Mouse (Mus musculus): ENCODE results near the gene Mybpc1.
"Not testable (repeated sequence)": the region's sequence is repeated elsewhere in the genome, so short reads cannot be mapped to it uniquely, and the experiment has no call there.

Gene Mybpc1

GRCm38 (mm10) chr10:88550225-88550624 lies 54.7 kb downstream of the Mybpc1 start:
- DNase-seq (ENCODE audit: low spot score) = no peak

- DNase-seq (ENCODE audit: low spot score) = no peak
Measured at GRCm38 (mm10) chr10:88547635-88548034, 57.3 kb downstream of the Mybpc1 start.

- DNase-seq (ENCODE audit: low spot score) = no peak
Measured at GRCm38 (mm10) chr10:88530631-88531030, 74.3 kb downstream of the Mybpc1 start.

GRCm38 (mm10) chr10:88524016-88524415 lies 80.9 kb downstream of the Mybpc1 start:
- no peak for DNase-seq (ENCODE audit: low spot score)

- DNase-seq (ENCODE audit: low spot score) = no peak
Measured at GRCm38 (mm10) chr10:88523212-88523611, 81.7 kb downstream of the Mybpc1 start.

GRCm38 (mm10) chr10:88522795-88523194 lies 82.2 kb downstream of the Mybpc1 start:
- DNase-seq (ENCODE audit: low spot score) = no peak

GRCm38 (mm10) chr10:88515049-88515448 lies 89.9 kb downstream of the Mybpc1 start:
- not testable (repeated sequence) for DNase-seq (ENCODE audit: low spot score)

- DNase-seq (ENCODE audit: low spot score) = no peak
Measured at GRCm38 (mm10) chr10:88514495-88514894, 90.5 kb downstream of the Mybpc1 start.

GRCm38 (mm10) chr10:88513574-88514135 lies 91.3 kb downstream of the Mybpc1 start:
- no peak for DNase-seq (ENCODE audit: low spot score)

- DNase-seq (ENCODE audit: low spot score) = no peak
Measured at GRCm38 (mm10) chr10:88511355-88511754, 93.6 kb downstream of the Mybpc1 start.

- no peak for DNase-seq (ENCODE audit: low spot score)
Measured at GRCm38 (mm10) chr10:88510503-88511271, 94.3 kb downstream of the Mybpc1 start.

- DNase-seq (ENCODE audit: low spot score) = no peak
Measured at GRCm38 (mm10) chr10:88507691-88508143, 97.2 kb downstream of the Mybpc1 start.

- DNase-seq (ENCODE audit: low spot score) = no peak
Measured at GRCm38 (mm10) chr10:88505256-88505655, 99.7 kb downstream of the Mybpc1 start.

- no peak for DNase-seq (ENCODE audit: low spot score)
Measured at GRCm38 (mm10) chr10:88504481-88504880, 100.5 kb downstream of the Mybpc1 start.

- DNase-seq (ENCODE audit: low spot score) = peak; percentile 64
Measured at GRCm38 (mm10) chr10:88503421-88504314, 101.3 kb downstream of the Mybpc1 start, which contains the start of gene Chpt1. Gene Chpt1 (minus strand): TSS chr10:88504073.

- DNase-seq (ENCODE audit: low spot score) = no peak
Measured at GRCm38 (mm10) chr10:88502919-88503318, 102.0 kb downstream of the Mybpc1 start.

GRCm38 (mm10) chr10:88501886-88502765 lies 102.8 kb downstream of the Mybpc1 start:
- no peak for DNase-seq (ENCODE audit: low spot score)

- DNase-seq (ENCODE audit: low spot score) = no peak
Measured at GRCm38 (mm10) chr10:88501370-88501769, 103.6 kb downstream of the Mybpc1 start.

GRCm38 (mm10) chr10:88499993-88500392 lies 105.0 kb downstream of the Mybpc1 start:
- DNase-seq (ENCODE audit: low spot score) = no peak

GRCm38 (mm10) chr10:88496864-88497564 lies 107.9 kb downstream of the Mybpc1 start:
- DNase-seq (ENCODE audit: low spot score) = no peak
